Mouse (Mus musculus) Patski (cell line): Measurements from ENCODE around the gene Tshb. TPM values are rescaled to one million over a fixed set of nuclear protein-coding genes. Genes with fewer than 3 reads are reported as not detected.

Experiments used
- ATAC-seq: fragments of 100-300 bp; one replicate; pipeline ENCODE4 v1.8.0; 2021
- CTCF ChIA-PET: fragments of 350-600 bp; sonication (Branson Sonifier 250); formaldehyde crosslinking; loops from one replicate; lab custom pipeline; 2022; ENCODE audit warnings: inconsistent platforms; lab: Charles Lee
- POLR2A ChIA-PET: fragments of 350-600 bp; sonication (Branson Sonifier 250); formaldehyde crosslinking; loops from one replicate; lab custom pipeline; 2022; ENCODE audit warnings: antibody characterized with exemption, inconsistent platforms; lab: Charles Lee
- DNase-seq: peaks from one replicate; pipeline ENCODE4 v3.0.0-alpha.2; 2011; ENCODE audit warnings: low read depth, low spot score
- H3K27me3 ChIP-seq: fragments of 371-371 bp; one replicate; pipeline ENCODE4 v1.5.1; 2021
- CTCF ChIP-seq: fragments of 100-300 bp; IDR thresholded peaks from one replicate; pipeline ENCODE4 v1.5.1; 2021
- in situ Hi-C: fragments of 300-500 bp; cut with MboI; formaldehyde crosslinking; loops from 3 replicates; pipeline ENCODE4 v1.11.1; 2018; ENCODE audit warnings: low pct_unique_long_range_greater_than_20kb, mixed read lengths
- polyA plus RNA-seq: library from polyadenylated mRNA; unstranded; gene quantifications from one replicate; pipeline ENCODE4 v1.2.3, GENCODE M21; 2021

The Tshb gene
- polyA plus RNA-seq, 1 experiment from 2014 or later, result not detected

DNA sequence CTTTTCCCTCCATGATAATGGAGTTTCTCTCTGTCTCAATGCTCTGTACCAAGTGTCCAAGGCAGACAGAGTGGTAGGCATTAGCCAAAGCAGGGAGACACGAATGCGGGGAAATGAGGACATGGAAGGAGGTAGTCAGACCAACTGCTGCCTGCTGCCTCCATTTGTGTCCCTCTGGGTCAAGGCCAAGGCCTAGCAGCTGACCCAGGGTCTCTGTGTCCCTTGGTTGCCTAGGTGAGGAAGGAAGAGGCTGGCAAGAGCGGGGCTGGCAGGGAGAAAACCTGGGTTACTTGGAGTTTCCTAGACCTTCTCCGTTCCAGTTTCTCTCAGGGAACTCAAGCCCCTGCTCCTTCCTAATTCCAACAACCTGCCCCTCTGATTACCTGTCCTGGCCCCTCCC is 30.5 kb downstream of the Tshb start:
- no peak for TF ChIP-seq CTCF
- no peak for ATAC-seq
- DNase-seq, result no peak
- ChIA-PET CTCF (interaction anchor here (2.3 kb wide), 1 partner anchor 20 kb away, joined by 6 read pairs; no protein-coding TSS in a partner anchor), POLR2A (no interaction called here)
- in situ Hi-C loops, result no loop called here
- no peaks in the 10 kb centered on the region for H3K27me3 ChIP-seq

DNA sequence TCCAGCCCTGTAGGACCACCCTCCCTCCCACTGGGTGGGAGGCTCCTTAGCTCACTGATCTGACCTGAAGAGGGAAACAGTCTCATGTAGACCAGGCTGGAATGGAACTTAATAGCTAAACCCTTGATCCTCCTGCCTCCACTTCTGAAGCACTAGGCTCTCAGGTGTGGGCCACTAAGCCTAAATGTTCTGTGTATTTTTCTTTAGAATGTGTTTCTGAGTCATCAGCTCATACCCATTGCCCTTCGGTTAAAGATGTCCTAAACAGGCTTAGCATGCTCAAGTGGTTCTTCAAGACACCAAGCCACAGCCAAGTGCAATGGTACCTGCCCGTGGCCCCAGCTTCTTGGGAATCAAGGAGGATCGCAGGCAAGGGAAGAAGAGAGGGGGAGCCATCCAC is 31.0 kb downstream of the Tshb start:
- in situ Hi-C loops, result no loop called here
- H3K27me3 ChIP-seq, result no peaks in the 10 kb centered on the region
- CTCF ChIA-PET, result interaction anchor here (0.8 to 2.3 kb wide), 3 partner anchors 20 to 459 kb away, joined by 3 to 6 read pairs (median 3); no protein-coding TSS in a partner anchor
- TF ChIP-seq CTCF, result no peak
- POLR2A ChIA-PET, result no interaction called here
- ATAC-seq (no peak), DNase-seq (no peak)

DNA sequence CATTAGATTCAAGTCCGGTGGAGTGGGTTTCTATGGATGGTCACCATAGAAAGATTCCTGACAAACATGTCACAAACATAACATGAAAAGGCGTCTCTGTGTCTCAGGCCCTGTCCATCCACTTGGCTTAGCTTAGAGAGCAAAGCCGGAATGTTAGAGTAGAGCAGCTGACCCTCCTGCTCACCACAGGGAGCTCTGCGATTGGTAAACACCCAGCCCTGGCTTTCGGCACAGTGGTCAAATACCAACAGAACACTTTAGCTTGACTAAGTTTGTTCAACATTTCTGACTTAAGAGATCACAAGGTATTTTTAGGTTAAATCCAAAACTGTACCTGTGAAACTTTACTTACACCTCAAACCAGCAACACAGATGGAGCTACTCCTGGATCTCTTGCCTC is 31.4 kb downstream of the Tshb start:
- no peak for ATAC-seq
- TF ChIP-seq CTCF, result no peak
- in situ Hi-C loops, result no loop called here
- ChIA-PET POLR2A (no interaction called here), CTCF (interaction anchor here (0.8 to 1.2 kb wide), 2 partner anchors 53 to 459 kb away, joined by 3 read pairs; no protein-coding TSS in a partner anchor)
- no peak for DNase-seq
- H3K27me3 ChIP-seq, result no peaks in the 10 kb centered on the region

DNA sequence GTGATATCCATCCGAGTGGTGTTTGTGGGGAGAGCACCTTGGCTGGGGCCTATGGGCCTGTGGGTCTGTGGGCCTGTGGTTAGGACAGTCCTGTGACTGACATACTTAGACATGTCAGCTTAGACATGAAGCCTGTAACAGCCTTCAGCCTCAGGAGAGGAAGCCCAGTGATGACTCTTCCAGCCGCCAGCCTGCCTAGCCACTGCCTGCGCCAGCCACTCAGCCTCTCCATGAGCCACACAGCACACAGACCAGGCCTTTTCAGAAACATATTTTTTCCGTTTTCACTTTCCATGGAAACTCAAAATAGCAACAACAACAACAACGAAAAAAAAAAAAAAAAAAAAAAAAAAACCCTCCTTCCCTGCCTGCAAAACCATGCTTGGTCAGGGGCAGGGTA is 33.8 kb downstream of the Tshb start:
- in situ Hi-C loops, result loop anchor here (25.0 kb wide), 1 partner anchor 614 kb away; no protein-coding TSS in a partner anchor
- ChIA-PET POLR2A (no interaction called here), CTCF (no interaction called here)
- H3K27me3 ChIP-seq, result no peaks in the 10 kb centered on the region
- DNase-seq (no peak), ATAC-seq (no peak)
- TF ChIP-seq CTCF, result no peak

DNA sequence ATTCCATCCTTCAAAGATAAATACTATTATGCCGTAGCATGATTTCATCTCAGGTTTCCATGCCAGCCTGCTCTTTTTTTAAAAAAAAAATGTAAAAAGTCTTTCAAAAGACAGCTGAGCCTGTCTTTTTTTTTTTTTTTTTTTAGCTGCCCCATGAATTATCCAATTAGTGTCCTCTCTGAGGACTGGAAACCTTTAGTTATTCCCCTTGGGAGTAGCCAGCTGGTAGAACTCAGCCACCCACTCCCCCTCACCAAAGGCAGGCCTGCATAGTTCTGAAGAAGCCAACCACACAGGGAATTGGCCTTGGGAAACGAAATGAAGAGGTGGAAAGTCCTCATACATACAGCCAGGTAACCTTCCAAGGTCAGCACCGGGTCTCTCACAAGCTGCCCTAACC is 34.5 kb downstream of the Tshb start:
- DNase-seq, result no peak
- H3K27me3 ChIP-seq, result no peaks in the 10 kb centered on the region
- in situ Hi-C loops, result loop anchor here (25.0 kb wide), 1 partner anchor 614 kb away; no protein-coding TSS in a partner anchor
- ATAC-seq, result no peak
- TF ChIP-seq CTCF, result no peak
- ChIA-PET POLR2A (no interaction called here), CTCF (no interaction called here)

DNA sequence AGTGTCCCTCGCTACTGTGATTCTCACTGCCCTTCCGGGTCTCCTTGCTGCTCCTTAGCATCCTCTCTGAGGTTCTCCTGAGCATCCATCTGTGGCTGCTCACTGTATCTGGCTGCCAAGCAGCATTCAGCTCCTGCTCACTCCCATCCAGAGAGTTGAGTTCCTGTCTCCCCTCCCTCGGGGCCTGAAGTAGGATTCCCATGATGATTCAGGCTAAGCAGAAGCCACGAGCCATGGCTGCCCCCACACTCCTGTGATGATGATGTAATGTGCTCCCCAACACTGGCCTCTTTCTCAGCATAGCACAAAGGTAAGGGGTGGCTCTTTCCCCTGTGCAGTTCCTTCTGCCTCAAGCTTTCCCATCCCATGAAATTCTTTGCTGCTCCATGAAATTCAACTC is 36.3 kb downstream of the Tshb start:
- POLR2A ChIA-PET, result interaction anchor here (0.6 kb wide), 1 partner anchor 1493 kb away, joined by 3 read pairs; no protein-coding TSS in a partner anchor
- in situ Hi-C loops, result loop anchor here (25.0 kb wide), 1 partner anchor 616 kb away; no protein-coding TSS in a partner anchor
- TF ChIP-seq CTCF, result no peak
- no peak for ATAC-seq
- no peak for DNase-seq
- CTCF ChIA-PET, result interaction anchor here (1.6 kb wide), 1 partner anchor 497 kb away, joined by 3 read pairs; no protein-coding TSS in a partner anchor
- no peaks in the 10 kb centered on the region for H3K27me3 ChIP-seq

DNA sequence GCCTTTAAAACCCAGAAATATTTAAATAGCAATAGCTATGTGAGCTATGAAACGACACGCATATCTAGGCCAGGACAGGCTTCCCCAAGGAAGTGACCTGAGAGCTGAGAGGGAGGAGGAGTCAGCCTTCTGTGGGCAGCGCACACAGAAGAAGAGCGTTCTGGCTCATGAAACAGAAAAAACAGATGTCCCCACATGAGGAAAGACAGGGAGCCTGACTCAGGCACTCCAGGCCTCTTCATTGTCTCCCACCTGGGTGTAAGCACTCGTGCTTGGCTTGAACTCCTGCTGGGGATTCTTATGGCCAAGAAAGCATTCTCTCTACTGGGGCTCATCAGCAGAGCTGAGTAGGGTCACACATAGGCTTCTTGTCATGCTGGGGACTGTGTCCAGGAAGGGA is 37.9 kb downstream of the Tshb start:
- no peak for TF ChIP-seq CTCF
- peak; percentile 12 for ATAC-seq
- CTCF ChIA-PET, result interaction anchor here (1.6 to 2.6 kb wide), 3 partner anchors 9 to 495 kb away, joined by 3 to 7 read pairs (median 6); no protein-coding TSS in a partner anchor
- H3K27me3 ChIP-seq, result no peaks in the 10 kb centered on the region
- in situ Hi-C loops, result loop anchor here (25.0 kb wide), 1 partner anchor 618 kb away; no protein-coding TSS in a partner anchor
- DNase-seq, result no peak
- POLR2A ChIA-PET, result interaction anchor here (1.8 kb wide), 1 partner anchor 11 kb away, joined by 7 read pairs; no protein-coding TSS in a partner anchor

DNA sequence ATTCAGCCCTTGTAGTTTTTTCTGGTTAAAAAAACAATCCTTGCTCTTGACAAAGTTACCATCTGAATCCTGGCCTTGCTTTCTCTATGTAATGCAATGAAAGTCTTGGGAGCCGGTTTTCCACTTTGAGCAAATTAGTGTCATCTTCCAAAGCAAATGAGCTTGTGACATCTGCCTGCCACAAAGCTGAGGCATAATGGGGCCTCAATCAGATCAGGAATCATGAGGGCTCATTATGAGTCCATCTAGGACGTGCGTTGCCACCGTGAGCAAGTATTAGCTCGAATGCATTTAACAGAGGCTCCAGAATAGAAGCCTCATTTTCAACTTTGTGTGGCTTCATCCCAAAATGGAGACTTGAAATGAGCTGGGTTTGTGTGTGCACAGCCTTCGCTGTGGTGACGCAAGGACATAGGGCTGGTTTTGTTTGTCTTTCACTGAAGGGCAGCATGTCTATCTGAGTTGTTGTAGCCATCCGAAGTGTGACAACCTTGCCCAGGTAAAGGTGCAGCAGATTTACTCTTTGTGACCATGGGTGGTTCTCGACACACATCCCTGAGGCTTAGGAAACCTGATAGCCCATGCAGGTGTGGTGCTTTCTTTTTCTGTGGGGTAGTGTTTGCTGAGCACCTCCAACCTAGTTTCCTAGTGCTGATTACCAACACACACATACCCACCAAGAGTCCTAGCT is 38.6 kb downstream of the Tshb start:
- no peaks in the 10 kb centered on the region for H3K27me3 ChIP-seq
- ChIA-PET CTCF (interaction anchor here (0.8 to 2.6 kb wide), 4 partner anchors 8 to 42 kb away, joined by 3 to 7 read pairs (median 4); no protein-coding TSS in a partner anchor), POLR2A (interaction anchor here (1.8 kb wide), 1 partner anchor 12 kb away, joined by 7 read pairs; no protein-coding TSS in a partner anchor)
- DNase-seq, result no peak
- TF ChIP-seq CTCF, result no peak
- no peak for ATAC-seq
- in situ Hi-C loops, result loop anchor here (25.0 kb wide), 1 partner anchor 618 kb away; no protein-coding TSS in a partner anchor

DNA sequence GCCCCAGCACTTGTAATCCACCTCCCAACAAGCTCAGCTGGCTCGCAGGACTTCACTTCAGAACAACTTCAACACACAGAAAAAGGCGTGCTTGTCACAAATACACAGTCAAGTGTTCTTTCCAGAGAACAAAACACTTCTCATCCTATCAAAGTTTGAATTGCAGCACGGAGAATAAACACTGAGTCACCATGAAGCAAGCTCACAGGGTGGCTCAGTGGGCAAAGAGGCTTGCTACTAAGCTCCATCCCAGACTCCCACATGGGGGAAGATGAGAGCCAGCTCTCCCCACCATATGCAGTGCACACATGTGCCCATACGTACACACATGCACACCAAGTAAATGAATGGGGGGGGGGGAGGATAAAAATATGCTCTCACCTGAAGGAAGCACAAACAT is 39.3 kb downstream of the Tshb start:
- H3K27me3 ChIP-seq, result no peaks in the 10 kb centered on the region
- CTCF ChIA-PET, result interaction anchor here (0.8 to 2.6 kb wide), 2 partner anchors 11 kb away, joined by 3 to 7 read pairs; no protein-coding TSS in a partner anchor
- no peak for ATAC-seq
- in situ Hi-C loops, result loop anchor here (25.0 kb wide), 1 partner anchor 619 kb away; no protein-coding TSS in a partner anchor
- no peak for TF ChIP-seq CTCF
- POLR2A ChIA-PET, result interaction anchor here (1.8 kb wide), 1 partner anchor 13 kb away, joined by 7 read pairs; no protein-coding TSS in a partner anchor
- no peak for DNase-seq

DNA sequence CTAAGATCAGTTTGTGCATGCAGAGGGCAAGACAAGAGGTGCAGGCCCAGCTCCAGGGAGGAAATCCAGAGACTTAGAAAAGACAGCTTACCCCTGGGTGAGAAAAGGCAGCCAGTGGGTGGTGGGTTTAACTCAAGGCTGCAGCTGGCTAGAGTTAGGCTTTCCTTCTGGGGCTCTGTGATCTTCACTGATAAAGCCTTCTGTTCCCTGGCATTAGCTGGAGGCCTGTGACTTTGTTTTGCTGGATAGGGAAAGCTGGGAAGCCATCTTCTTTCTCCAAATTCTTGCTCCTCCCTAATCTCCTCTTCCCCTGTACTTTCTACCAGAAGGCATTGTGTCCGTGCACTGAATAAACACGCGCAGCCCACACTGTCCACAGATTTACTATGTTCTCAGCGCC is 39.8 kb downstream of the Tshb start:
- POLR2A ChIA-PET, result no interaction called here

More for the DNA sequence above, 39.8 kb downstream of the Tshb start:
- in situ Hi-C loops, result loop anchor here (25.0 kb wide), 1 partner anchor 620 kb away; no protein-coding TSS in a partner anchor
- no peaks in the 10 kb centered on the region for H3K27me3 ChIP-seq
- TF ChIP-seq CTCF, result no peak
- ATAC-seq (no peak), DNase-seq (no peak)
- CTCF ChIA-PET, result interaction anchor here (1.2 to 1.6 kb wide), 2 partner anchors 24 to 27 kb away, joined by 3 to 4 read pairs; no protein-coding TSS in a partner anchor
